Mouse (Mus musculus) thymus, postnatal 4 days (tissue): ENCODE measurements at regions not wholly inside any gene's neighbourhood (a gene's known extent, or its start where the extent isn't known, plus 50 kb on each side); places are given as distances from the start of the nearest gene placed in this dataset.

Experiments
- DNase-seq: peaks from one replicate; pipeline ENCODE4 v3.0.0; 2021

- DNase-seq: no peak
Observed at GRCm38 (mm10) chr7:58557535-58557934, 98.4 kb upstream of the Atp10a start.

- peak; percentile 29 for DNase-seq
Observed at GRCm38 (mm10) chr7:58568807-58569206, 87.2 kb upstream of the Atp10a start.

GRCm38 (mm10) chr7:58584241-58584820 lies 71.6 kb upstream of the Atp10a start:
- peak; percentile 83 for DNase-seq

- no peak for DNase-seq
Observed at GRCm38 (mm10) chr7:58585626-58586256, 70.2 kb upstream of the Atp10a start.

- no peak for DNase-seq
Observed at GRCm38 (mm10) chr7:58595951-58596350, 60.0 kb upstream of the Atp10a start.
